Mouse (Mus musculus): ENCODE results near the gene Nek5. TPM values are rescaled to one million over a fixed set of nuclear protein-coding genes. Genes with fewer than 3 reads are reported as not detected.
"Not testable (repeated sequence)": the region's sequence is repeated elsewhere in the genome, so short reads cannot be mapped to it uniquely, and the experiment has no call there.

Nek5 gene
- total and polyA plus RNA-seq, 3 experiments: 0.04 TPM; not detected in 2

- Histone ChIP-seq H3K27me3 (ENCODE audit: control insufficient read depth in 1 of 2, insufficient read depth in 2 of 2, low read length in 2 of 2) (no peaks in the 10 kb centered on the region), H3K9ac (ENCODE audit: control insufficient read depth, low read depth, low read length, poor library complexity, severe bottlenecking) (no peak overlapping the region), H3K4me3 (ENCODE audit: control insufficient read depth in 1 of 2, insufficient read depth in 1 of 2, low read depth in 2 of 2, low read length in 2 of 2) (no peak overlapping the region), H3K4me1 (ENCODE audit: control insufficient read depth in 1 of 2, insufficient read depth in 2 of 2, low read length in 2 of 2) (no peaks in the 10 kb centered on the region), H3K36me3 (ENCODE audit: control insufficient read depth in 1 of 2, insufficient read depth in 2 of 2, low read length in 2 of 2) (no peaks in the 10 kb centered on the region), H3K27ac (ENCODE audit: control insufficient read depth, low read depth, low read length) (no peak overlapping the region), H3K79me2 (ENCODE audit: control insufficient read depth, insufficient read depth, low read length, poor library complexity) (no peaks in the 10 kb centered on the region), H3K9me3 (replicated peaks; ENCODE audit: insufficient read depth, low read length) (no peaks in the 10 kb centered on the region)
- DNase-seq (ENCODE audit: low read depth, low spot score): no peak
- no peak for TF ChIP-seq ZMIZ1 (IDR thresholded peaks at IDR 0.05; ENCODE audit: low read depth, low read length)
- no peak for TF ChIP-seq MAZ (IDR thresholded peaks at IDR 0.05; ENCODE audit: low read depth, low read length)
- no peak for TF ChIP-seq GATA1 (IDR thresholded peaks at IDR 0.05; ENCODE audit: low read depth, low read length)
- no peak for TF ChIP-seq MAFK (IDR thresholded peaks at IDR 0.05; ENCODE audit: borderline replicate concordance, low read depth, low read length)
- no peak for TF ChIP-seq NRF1 (IDR thresholded peaks at IDR 0.05; ENCODE audit: insufficient read depth, low read depth, low read length, poor library complexity, severe bottlenecking)
- no peak for TF ChIP-seq MEF2A (IDR thresholded peaks at IDR 0.05; ENCODE audit: extremely low read depth, insufficient replicate concordance, low read depth, low read length, poor library complexity, severe bottlenecking)
- no peak for TF ChIP-seq BHLHE40 (IDR thresholded peaks at IDR 0.05; ENCODE audit: borderline replicate concordance, low read depth, low read length)
- no peak for TF ChIP-seq POLR2AphosphoS5 (IDR thresholded peaks at IDR 0.05; ENCODE audit: borderline replicate concordance, low read depth, low read length)
- TF ChIP-seq GABPA (IDR thresholded peaks at IDR 0.05; ENCODE audit: low read depth, low read length): no peak
- TF ChIP-seq CTCF (IDR thresholded peaks at IDR 0.05 in 2 of 3, conservative IDR thresholded peaks at IDR 0.05 in 1 of 3; ENCODE audit: control insufficient read depth in 1 of 3, insufficient read depth in 1 of 3, low read depth in 2 of 3, low read length in 3 of 3, poor library complexity in 1 of 3, severe bottlenecking in 1 of 3): no peak
- TF ChIP-seq POLR2A (IDR thresholded peaks at IDR 0.05; ENCODE audit: control insufficient read depth in 1 of 2, insufficient read depth in 1 of 2, low read depth in 1 of 2, low read length in 2 of 2, poor library complexity in 1 of 2): no peak
- TF ChIP-seq NELFE (IDR thresholded peaks at IDR 0.05; ENCODE audit: low read depth, low read length): no peak
- no peak for TF ChIP-seq TCF12 (IDR thresholded peaks at IDR 0.05; ENCODE audit: low read depth, low read length)
- no peak for TF ChIP-seq HCFC1 (IDR thresholded peaks at IDR 0.05; ENCODE audit: low read depth, low read length)
- no peak for TF ChIP-seq ZKSCAN1 (IDR thresholded peaks at IDR 0.05; ENCODE audit: low read depth, low read length)
- TF ChIP-seq MXI1 (IDR thresholded peaks at IDR 0.05; ENCODE audit: low read depth, low read length): no peak
- TF ChIP-seq USF1 (IDR thresholded peaks at IDR 0.05; ENCODE audit: low read depth, low read length): no peak
Measured at GRCm38 (mm10) chr8:22142592-22142991, 17.7 kb upstream of the Nek5 start.

GRCm38 (mm10) chr8:22141836-22142385 is 17.1 kb upstream of the Nek5 start:
- no peak overlapping the region for H3K27ac ChIP-seq (ENCODE audit: control insufficient read depth, low read depth, low read length)
- no peaks in the 10 kb centered on the region for H3K36me3 ChIP-seq (ENCODE audit: control insufficient read depth in 1 of 2, insufficient read depth in 2 of 2, low read length in 2 of 2)
- no peaks in the 10 kb centered on the region for H3K79me2 ChIP-seq (ENCODE audit: control insufficient read depth, insufficient read depth, low read length, poor library complexity)
- H3K4me1 ChIP-seq (ENCODE audit: control insufficient read depth in 1 of 2, insufficient read depth in 2 of 2, low read length in 2 of 2): no peaks in the 10 kb centered on the region
- TF ChIP-seq EP300 (IDR thresholded peaks at IDR 0.05; ENCODE audit: low read depth in 1 of 2, low read length in 2 of 2) (no peak), ELF1 (IDR thresholded peaks at IDR 0.05; ENCODE audit: low read depth, low read length) (no peak), ETS1 (IDR thresholded peaks at IDR 0.05; ENCODE audit: low read depth, low read length) (no peak), TBP (IDR thresholded peaks at IDR 0.05; ENCODE audit: low read depth, low read length) (no peak), ZC3H11A (IDR thresholded peaks at IDR 0.05; ENCODE audit: low read depth, low read length) (no peak), CHD2 (IDR thresholded peaks at IDR 0.05; ENCODE audit: low read length) (no peak), POLR2AphosphoS2 (IDR thresholded peaks at IDR 0.05; ENCODE audit: low read length) (no peak), MEF2A (IDR thresholded peaks at IDR 0.05; ENCODE audit: extremely low read depth, insufficient replicate concordance, low read depth, low read length, poor library complexity, severe bottlenecking) (no peak), USF2 (IDR thresholded peaks at IDR 0.05; ENCODE audit: borderline replicate concordance in 1 of 2, insufficient read depth in 1 of 2, low read depth in 1 of 2, low read length in 2 of 2) (no peak), MYC (IDR thresholded peaks at IDR 0.05; ENCODE audit: low read depth, low read length) (no peak)
- H3K9ac ChIP-seq (ENCODE audit: control insufficient read depth, low read depth, low read length, poor library complexity, severe bottlenecking): no peak overlapping the region
- no peaks in the 10 kb centered on the region for H3K9me3 ChIP-seq (replicated peaks; ENCODE audit: insufficient read depth, low read length)
- no peak overlapping the region for H3K4me3 ChIP-seq (ENCODE audit: control insufficient read depth in 1 of 2, insufficient read depth in 1 of 2, low read depth in 2 of 2, low read length in 2 of 2)
- no peaks in the 10 kb centered on the region for H3K27me3 ChIP-seq (ENCODE audit: control insufficient read depth in 1 of 2, insufficient read depth in 2 of 2, low read length in 2 of 2)
- DNase-seq (ENCODE audit: low read depth, low spot score): no peak

GRCm38 (mm10) chr8:22136462-22136861 is 11.6 kb upstream of the Nek5 start:
- not testable (repeated sequence) for H3K27ac ChIP-seq (ENCODE audit: control insufficient read depth, low read depth, low read length)

More at GRCm38 (mm10) chr8:22136462-22136861, 11.6 kb upstream of the Nek5 start:
- not testable (repeated sequence) for H3K4me3 ChIP-seq (ENCODE audit: control insufficient read depth in 1 of 2, insufficient read depth in 1 of 2, low read depth in 2 of 2, low read length in 2 of 2); H3K4me1 ChIP-seq (ENCODE audit: control insufficient read depth in 1 of 2, insufficient read depth in 2 of 2, low read length in 2 of 2); H3K9ac ChIP-seq (ENCODE audit: control insufficient read depth, low read depth, low read length, poor library complexity, severe bottlenecking); DNase-seq (ENCODE audit: low read depth, low spot score); H3K9me3 ChIP-seq (replicated peaks; ENCODE audit: insufficient read depth, low read length); H3K27me3 ChIP-seq (ENCODE audit: control insufficient read depth in 1 of 2, insufficient read depth in 2 of 2, low read length in 2 of 2); H3K79me2 ChIP-seq (ENCODE audit: control insufficient read depth, insufficient read depth, low read length, poor library complexity); H3K36me3 ChIP-seq (ENCODE audit: control insufficient read depth in 1 of 2, insufficient read depth in 2 of 2, low read length in 2 of 2)

Data from MEL (cell line).